Mouse (Mus musculus): ENCODE results near the gene Zfp688.
"Not testable (repeated sequence)": the region's sequence is repeated elsewhere in the genome, so short reads cannot be mapped to it uniquely, and the experiment has no call there.

Gene Zfp688

GRCm38 (mm10) chr7:127421388-127422191 is at the start of gene Zfp688:
TSS of gene Zfp688 (minus strand) at chr7:127422068.
- DNase-seq (ENCODE audit: low spot score in 2 of 2): peak; percentile 77 to 86

DNA sequence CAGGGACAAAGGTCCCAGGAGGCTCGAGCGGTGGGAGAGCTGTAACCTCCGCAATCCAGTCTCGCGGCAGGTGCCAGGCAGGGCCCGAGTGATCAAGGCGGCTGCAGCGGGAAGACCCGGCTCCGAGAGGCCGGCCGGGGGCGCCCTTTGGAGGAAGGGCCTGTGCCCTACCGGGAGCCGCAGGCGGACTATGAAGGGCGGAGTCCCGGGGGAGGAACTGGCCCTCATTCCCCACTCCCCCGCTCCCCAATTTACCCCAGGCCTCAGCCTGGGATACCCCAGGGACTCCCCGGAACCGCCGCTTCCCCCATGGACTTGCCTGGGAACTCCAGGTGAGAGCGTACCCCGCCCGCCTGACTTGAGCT is 49.8 kb upstream of the Zfp688 start:
- DNase-seq (ENCODE audit: low spot score in 2 of 2): no peak

- DNase-seq (ENCODE audit: low spot score in 2 of 2): peak; percentile 90 to 95
These were observed 49.1 kb upstream of the Zfp688 start for GRCm38 (mm10) chr7:127470743-127471645.

- no peak for DNase-seq (ENCODE audit: low spot score in 2 of 2)
These were observed 48.3 kb upstream of the Zfp688 start for GRCm38 (mm10) chr7:127470011-127470715.

GRCm38 (mm10) chr7:127466606-127467005 is 44.7 kb upstream of the Zfp688 start:
- DNase-seq (ENCODE audit: low spot score in 2 of 2): no peak

GRCm38 (mm10) chr7:127465670-127466069 is 43.8 kb upstream of the Zfp688 start:
- not testable (repeated sequence) for DNase-seq (ENCODE audit: low spot score in 2 of 2)

DNA sequence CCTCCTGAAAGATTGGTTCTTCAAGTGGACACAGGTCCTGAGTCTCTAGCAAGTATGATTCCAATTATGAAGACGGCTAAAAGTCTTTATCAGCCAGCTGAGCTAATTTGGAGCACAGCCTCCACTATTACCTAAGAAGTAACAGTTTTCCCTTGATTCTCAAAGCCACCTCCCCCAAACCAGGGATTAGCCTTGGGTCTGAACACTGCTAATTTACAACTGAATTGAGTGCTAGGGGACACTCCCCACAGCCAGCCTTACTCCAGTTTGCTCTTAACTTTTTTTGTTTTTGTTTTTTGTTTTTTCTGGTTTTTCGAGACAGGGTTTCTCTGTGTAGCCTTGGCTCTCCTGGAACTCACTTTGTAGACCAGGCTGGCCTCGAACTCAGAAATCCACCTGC is 43.3 kb upstream of the Zfp688 start:
- no peak for DNase-seq (ENCODE audit: low spot score in 2 of 2)

- not testable (repeated sequence) for DNase-seq (ENCODE audit: low spot score in 2 of 2)
These were observed 37.4 kb upstream of the Zfp688 start, which contains the start of gene Prr14 for GRCm38 (mm10) chr7:127459311-127459710. TSS of gene Prr14 (plus strand) at chr7:127459611.

- not testable (repeated sequence) for DNase-seq (ENCODE audit: low spot score in 2 of 2)
These were observed 36.7 kb upstream of the Zfp688 start for GRCm38 (mm10) chr7:127458371-127459122.

DNA sequence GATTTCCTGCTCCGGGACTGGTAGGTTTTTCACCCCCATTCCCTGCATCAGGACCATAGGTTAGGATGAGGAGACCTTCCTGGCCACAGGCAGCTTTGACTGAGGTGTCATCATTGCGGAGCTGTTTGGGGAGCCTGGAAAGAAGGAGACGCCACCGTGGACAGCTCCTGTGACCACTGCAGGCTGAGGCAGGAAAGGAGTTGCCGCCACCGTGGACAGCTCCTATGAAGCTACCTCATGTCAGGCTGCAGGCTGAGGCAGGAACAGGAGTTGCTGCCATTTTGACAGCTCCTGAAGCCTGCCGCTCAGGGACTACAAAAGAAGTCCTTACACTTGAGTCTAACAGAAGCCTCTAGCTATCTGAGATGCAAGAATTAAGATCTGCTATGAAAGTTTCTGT is 33.0 kb upstream of the Zfp688 start:
- DNase-seq (ENCODE audit: low spot score in 2 of 2): no peak

DNA sequence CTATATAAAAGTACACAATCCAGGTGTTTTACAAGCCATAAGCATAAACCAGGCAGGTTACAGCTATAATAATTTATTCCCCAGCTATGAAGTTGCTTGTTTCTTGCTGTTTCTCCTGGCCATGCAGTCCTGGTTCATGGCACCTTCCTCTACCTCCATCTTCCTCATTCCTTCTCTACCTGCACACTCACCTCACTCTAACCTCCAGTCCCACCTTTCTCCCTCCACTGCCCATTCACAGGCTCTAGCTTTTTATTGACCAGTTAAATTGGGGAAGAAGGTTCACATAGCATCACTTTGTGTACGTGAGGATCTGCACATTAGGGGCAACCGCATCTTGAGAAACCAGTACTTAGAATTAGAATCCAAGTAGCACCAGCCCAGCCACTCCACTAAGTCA is 31.2 kb upstream of the Zfp688 start:
- no peak for DNase-seq (ENCODE audit: low spot score in 2 of 2)

DNA sequence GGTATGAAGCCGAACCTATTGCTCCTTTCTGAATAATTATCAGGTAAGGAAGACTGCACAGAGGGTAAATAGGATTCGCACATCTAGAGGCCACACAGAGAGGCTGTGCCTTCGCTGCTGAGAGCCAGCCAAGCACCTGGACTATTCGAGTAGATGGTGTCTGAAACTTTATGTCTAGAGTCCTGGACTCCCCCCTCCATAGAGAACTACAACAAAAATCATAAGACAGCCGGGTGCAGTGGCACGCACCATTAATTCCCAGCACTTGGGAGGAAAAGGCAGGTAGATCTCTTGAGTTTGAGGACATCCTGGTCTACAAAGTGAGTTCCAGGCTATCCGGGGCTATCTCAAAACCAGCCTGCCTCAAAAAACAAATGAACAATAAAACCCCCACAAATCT is 28.1 kb upstream of the Zfp688 start:
- DNase-seq (ENCODE audit: low spot score in 2 of 2): no peak

DNA sequence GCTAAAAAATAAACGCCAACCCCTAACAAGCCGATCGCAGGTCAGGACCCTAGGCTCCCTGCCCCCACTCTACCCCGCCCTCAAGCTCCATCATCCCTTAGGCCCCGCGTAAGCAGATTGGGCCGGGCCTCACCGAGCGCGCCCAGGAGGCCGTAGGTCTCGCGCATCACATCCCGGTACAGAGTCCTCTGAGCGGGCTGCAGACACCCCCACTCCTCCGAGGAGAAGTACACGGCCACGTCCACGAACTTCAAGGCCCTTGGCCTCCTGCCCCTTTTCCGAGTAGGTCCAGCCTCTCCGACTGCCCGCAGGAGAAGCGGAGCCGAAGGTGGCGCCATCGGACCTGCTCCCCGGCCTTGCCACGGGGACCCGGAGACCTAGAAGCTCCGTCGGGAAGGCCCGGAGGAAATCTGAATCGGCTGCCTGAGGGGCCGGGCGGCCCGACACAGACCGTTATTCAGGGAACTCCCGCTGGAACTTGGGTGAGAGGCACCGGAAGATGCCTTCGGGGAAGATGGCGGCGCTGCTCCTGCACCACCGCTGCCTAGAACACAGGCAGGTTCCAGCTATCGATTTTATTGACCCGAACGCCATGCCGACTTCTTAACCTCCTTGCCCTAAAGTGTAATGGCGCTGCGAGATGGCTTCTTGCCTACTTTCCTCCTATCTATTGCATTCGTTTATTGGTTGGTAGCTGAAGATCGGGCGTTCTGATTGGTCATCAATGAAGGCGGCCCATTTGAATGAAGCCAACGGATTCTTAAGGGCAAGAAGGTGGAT is 26.8 kb upstream of the Zfp688 start, which contains the start of gene Zfp689:
Gene Zfp689, minus strand, starts transcription at position 638 of the 780 bp plus-strand sequence.
- peak; percentile 93 to 95 for DNase-seq (ENCODE audit: low spot score in 2 of 2)

DNA sequence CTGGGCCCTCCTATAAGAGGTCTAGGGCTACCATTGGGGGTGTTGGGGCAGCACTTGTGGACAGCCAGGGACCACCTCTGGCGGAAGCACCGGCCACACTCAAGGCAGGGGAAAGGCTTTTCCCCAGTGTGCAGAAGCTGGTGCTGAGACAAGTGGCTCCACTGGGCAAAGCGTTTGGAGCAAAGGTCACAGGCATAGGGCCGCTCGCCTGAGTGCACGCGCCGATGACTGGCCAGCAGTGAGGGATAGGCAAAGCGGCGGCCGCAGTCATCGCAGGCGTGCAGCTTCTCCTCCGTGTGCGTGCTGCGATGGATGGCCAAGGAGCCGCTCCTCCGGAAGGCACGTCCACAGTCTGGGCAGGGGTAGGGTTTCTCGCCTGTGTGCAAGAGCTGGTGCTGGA is 22.1 kb upstream of the Zfp688 start:
- DNase-seq (ENCODE audit: low spot score in 2 of 2): no peak

DNA sequence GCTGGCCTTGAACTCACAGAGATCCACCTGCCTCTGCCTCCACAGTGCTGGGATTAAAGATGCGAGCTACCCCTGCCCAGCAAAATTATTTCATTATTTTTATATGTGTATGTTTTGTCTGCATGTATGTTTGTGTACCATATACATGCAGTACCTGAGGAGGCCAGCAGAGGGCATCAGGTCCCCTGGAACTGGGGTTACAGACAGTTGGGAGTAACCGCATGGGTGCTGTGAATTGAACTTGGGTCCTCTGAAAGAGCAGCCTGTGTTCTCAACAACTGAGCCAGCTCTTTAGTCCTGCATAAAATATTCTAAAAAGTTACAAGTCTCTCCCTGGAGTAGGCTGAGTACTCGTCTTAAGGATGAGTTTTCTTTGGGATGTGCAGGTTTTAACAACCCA is 15.9 kb upstream of the Zfp688 start:
- DNase-seq (ENCODE audit: low spot score in 2 of 2): no peak

DNA sequence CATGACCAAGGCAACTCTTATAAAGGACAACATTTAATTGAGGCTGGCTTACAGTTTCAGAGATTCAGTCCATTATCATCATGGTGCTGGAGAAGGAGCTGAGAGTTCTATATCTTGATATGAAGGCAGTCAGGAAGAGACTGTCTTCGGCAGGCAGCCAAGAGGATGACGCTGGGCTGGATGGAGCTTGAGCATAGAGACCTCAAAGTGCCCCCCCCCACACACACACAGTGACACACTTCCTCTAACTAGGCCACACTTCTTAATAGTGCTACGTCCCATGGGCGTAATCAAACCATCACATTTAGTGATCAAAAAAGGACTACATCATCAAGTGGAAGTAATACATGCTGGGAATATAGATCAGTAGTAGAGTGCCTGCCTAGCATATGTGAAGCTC is 13.3 kb upstream of the Zfp688 start:
- DNase-seq (ENCODE audit: low spot score in 2 of 2): no peak

DNA sequence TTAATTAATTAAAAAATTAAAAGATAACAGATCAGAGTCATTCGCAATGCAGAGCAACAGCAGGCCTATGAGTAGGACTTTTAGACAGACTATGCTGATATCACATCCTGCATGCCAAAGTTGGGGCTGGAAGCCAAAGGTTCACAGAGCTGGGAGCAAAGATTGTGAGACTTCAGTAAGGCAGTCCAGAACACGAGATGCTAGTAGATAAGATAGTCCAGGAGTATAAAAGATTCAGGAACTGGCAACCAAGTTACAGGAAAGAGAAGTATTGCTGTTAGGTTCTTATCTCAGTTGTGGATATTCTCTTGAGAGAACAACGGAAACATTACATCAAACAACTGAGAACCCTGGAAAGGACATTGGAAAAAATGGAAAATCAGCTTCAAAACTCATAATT is 4.5 kb upstream of the Zfp688 start:
- no peak for DNase-seq (ENCODE audit: low spot score in 2 of 2)

GRCm38 (mm10) chr7:127425911-127426310 is 4.0 kb upstream of the Zfp688 start:
- DNase-seq (ENCODE audit: low spot score in 2 of 2): no peak

DNA sequence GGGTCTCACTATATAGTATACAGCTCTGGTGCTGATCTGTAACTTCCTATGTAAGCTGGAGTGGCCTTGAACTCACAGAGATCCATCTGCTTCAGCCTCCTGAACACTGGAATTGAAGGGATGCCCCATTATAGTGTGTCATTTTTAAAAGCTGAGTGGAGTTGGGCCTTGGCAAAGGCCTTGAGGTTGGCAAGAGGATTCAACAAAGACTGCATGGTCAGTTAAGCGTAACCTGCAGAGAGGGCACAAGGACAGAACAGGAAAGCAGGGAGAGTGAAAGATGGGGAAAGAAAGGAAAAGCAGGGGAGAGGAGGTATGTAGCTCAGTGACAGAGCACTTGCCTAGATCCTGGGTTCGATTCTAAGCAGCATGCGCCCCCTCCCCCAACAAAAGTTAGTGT is 3.4 kb upstream of the Zfp688 start:
- DNase-seq (ENCODE audit: low spot score in 2 of 2): no peak

- DNase-seq (ENCODE audit: low spot score in 2 of 2): peak in 1 of 2 experiments; percentile 28
These were observed 379 bp upstream of the Zfp688 start for GRCm38 (mm10) chr7:127422247-127422646.
